Mouse (Mus musculus) sigmoid colon, adult 10 weeks (tissue): ENCODE results near the gene Zfp146. TPM values are rescaled to one million over a fixed set of nuclear protein-coding genes. Genes with fewer than 3 reads are reported as not detected.

Experiments
- polyA plus RNA-seq: library from polyadenylated mRNA; stranded (reverse); fragments of 350-450 nt; fragmentation: Illumina TruSeq; extraction: RNeasy Lipid Tissue Mini Kit (QIAGEN cat#74804); gene quantifications from one replicate; pipeline ENCODE4 v1.2.3, GENCODE M21; 2014; ENCODE audit warnings: low read depth, low replicate concordance

The Zfp146 gene
- polyA plus RNA-seq: 41.6 TPM

GRCm38 (mm10) chr7:30169583-30170282, at the start of gene Zfp146:
Zfp146 (minus strand) TSS chr7:30169750.

GRCm38 (mm10) chr7:30198481-30198971, 29.0 kb upstream of the Zfp146 start, which contains the start of gene Capns1:
Capns1 (minus strand) TSS chr7:30198811.

GRCm38 (mm10) chr7:30183879-30184289, 14.3 kb upstream of the Zfp146 start, which contains the start of gene Cox7a1:
Cox7a1 (plus strand) TSS chr7:30184144.

GRCm38 (mm10) chr7:30121308-30122187, 48.0 kb downstream of the Zfp146 start, which contains the start of gene Zfp382:
Zfp382 (plus strand) TSS chr7:30121942.

Other genes with a start within 250 kb of the Zfp146 start
- gene Zfp74, start 215.7 kb downstream of the Zfp146 start, polyA plus RNA-seq: 5.9 TPM
- 6.9 TPM for gene Zfp568, start 185.8 kb downstream of the Zfp146 start, polyA plus RNA-seq
- 5.6 TPM for gene Zfp14, start 118.4 kb downstream of the Zfp146 start, polyA plus RNA-seq
- 3.4 TPM for gene Zfp82, start 96.8 kb downstream of the Zfp146 start, polyA plus RNA-seq
- gene Gm26920, start 79.3 kb downstream of the Zfp146 start, polyA plus RNA-seq: not detected
- 3.4 TPM for gene Zfp566, start 79.2 kb downstream of the Zfp146 start, polyA plus RNA-seq
- 139 TPM for gene Zfp260, start 75.0 kb downstream of the Zfp146 start, polyA plus RNA-seq
- gene Zfp382, start 47.8 kb downstream of the Zfp146 start, polyA plus RNA-seq: 2.6 TPM
- 2.4 TPM for gene Cox7a1, start 14.4 kb upstream of the Zfp146 start, polyA plus RNA-seq
- gene Capns1, start 29.1 kb upstream of the Zfp146 start, polyA plus RNA-seq: 84.3 TPM
- gene Polr2i, start 62.2 kb upstream of the Zfp146 start, polyA plus RNA-seq: 1.5 TPM
- gene Tbcb, start 62.5 kb upstream of the Zfp146 start, polyA plus RNA-seq: 5.3 TPM
- gene Ovol3, start 66.0 kb upstream of the Zfp146 start, polyA plus RNA-seq: not detected
- not detected for gene Thap8, start 110.3 kb upstream of the Zfp146 start, polyA plus RNA-seq
- gene Wdr62, start 110.7 kb upstream of the Zfp146 start, polyA plus RNA-seq: 0.69 TPM
- 7.0 TPM for gene Clip3, start 122.0 kb upstream of the Zfp146 start, polyA plus RNA-seq
- gene Alkbh6, start 139.0 kb upstream of the Zfp146 start, polyA plus RNA-seq: 5.6 TPM
- 1.7 TPM for gene Syne4, start 145.1 kb upstream of the Zfp146 start, polyA plus RNA-seq
- gene E130208F15Rik, start 152.0 kb upstream of the Zfp146 start, polyA plus RNA-seq: 1.8 TPM
- gene Sdhaf1, start 154.1 kb upstream of the Zfp146 start, polyA plus RNA-seq: 2.2 TPM
- 0.57 TPM for gene Lrfn3, start 193.0 kb upstream of the Zfp146 start, polyA plus RNA-seq
- gene Tyrobp, start 244.0 kb upstream of the Zfp146 start, polyA plus RNA-seq: 2.4 TPM